Mouse (Mus musculus) kidney, embryonic 16.5 days (tissue): ENCODE results near the gene Arhgap11a. TPM values are rescaled to one million over a fixed set of nuclear protein-coding genes. Genes with fewer than 3 reads are reported as not detected.

Source experiments
- ATAC-seq: fragments of 200-750 bp; cut with Nextera tagmentation; 2 replicates; pipeline ENCODE4 v1.8.0; 2017; ENCODE audit warnings: moderate TSS enrichment; ENCODE audit not compliant: low FRiP score, low TSS enrichment
- H3K27ac ChIP-seq: fragments of 300-500 bp; sonication (generic); 2 replicates; pipeline ENCODE4 v1.5.1; 2014; ENCODE audit warnings: low read length
- H3K27me3 ChIP-seq: fragments of 300-500 bp; sonication (generic); 2 replicates; pipeline ENCODE4 v1.6.1; 2014; ENCODE audit warnings: low read length, control low read depth, mixed read lengths; ENCODE audit not compliant: insufficient read depth
- H3K36me3 ChIP-seq: fragments of 300-500 bp; sonication (generic); 2 replicates; pipeline ENCODE4 v1.6.1; 2014; ENCODE audit warnings: low read length, control low read depth, mixed read lengths; ENCODE audit not compliant: insufficient read depth
- H3K4me1 ChIP-seq: fragments of 300-500 bp; sonication (generic); 2 replicates; pipeline ENCODE4 v1.6.1; 2014; ENCODE audit warnings: low read length, control low read depth, mixed read lengths; ENCODE audit not compliant: insufficient read depth
- H3K4me2 ChIP-seq: fragments of 300-500 bp; sonication (generic); replicated peaks from 2 replicates; pipeline ENCODE4 v1.6.1; 2014; ENCODE audit warnings: low read depth, low read length
- H3K4me3 ChIP-seq: fragments of 300-500 bp; sonication (generic); 2 replicates; pipeline ENCODE4 v1.5.1; 2014; ENCODE audit warnings: mild to moderate bottlenecking, low read length
- H3K9ac ChIP-seq: fragments of 300-500 bp; sonication (generic); replicated peaks from 2 replicates; pipeline ENCODE4 v1.6.1; 2014; ENCODE audit warnings: low read length
- H3K9me3 ChIP-seq: fragments of 300-500 bp; sonication (generic); 2 replicates; pipeline ENCODE4 v1.6.1; 2016; ENCODE audit warnings: low read length, control low read depth
- WGBS: fragments of 180-500 bp; shearing (Covaris S2); extraction: QIAGEN DNeasy Blood & Tissue Kit; methylation state at CpG from one replicate; pipeline ENCODE4 v1.1.7; 2014; 5-methylcytosine and 5-hydroxymethylcytosine counted together
- polyA plus RNA-seq: library from polyadenylated mRNA; unstranded; fragments of >200 nt; fragmentation: Nextera tagmentation; extraction: Ambion mirVana; gene quantifications from 2 replicates; pipeline ENCODE4 v1.2.1, GENCODE M21; 2015

Arhgap11a gene
- polyA plus RNA-seq, result 28.3 and 31.8 TPM in 2 replicates

DNA sequence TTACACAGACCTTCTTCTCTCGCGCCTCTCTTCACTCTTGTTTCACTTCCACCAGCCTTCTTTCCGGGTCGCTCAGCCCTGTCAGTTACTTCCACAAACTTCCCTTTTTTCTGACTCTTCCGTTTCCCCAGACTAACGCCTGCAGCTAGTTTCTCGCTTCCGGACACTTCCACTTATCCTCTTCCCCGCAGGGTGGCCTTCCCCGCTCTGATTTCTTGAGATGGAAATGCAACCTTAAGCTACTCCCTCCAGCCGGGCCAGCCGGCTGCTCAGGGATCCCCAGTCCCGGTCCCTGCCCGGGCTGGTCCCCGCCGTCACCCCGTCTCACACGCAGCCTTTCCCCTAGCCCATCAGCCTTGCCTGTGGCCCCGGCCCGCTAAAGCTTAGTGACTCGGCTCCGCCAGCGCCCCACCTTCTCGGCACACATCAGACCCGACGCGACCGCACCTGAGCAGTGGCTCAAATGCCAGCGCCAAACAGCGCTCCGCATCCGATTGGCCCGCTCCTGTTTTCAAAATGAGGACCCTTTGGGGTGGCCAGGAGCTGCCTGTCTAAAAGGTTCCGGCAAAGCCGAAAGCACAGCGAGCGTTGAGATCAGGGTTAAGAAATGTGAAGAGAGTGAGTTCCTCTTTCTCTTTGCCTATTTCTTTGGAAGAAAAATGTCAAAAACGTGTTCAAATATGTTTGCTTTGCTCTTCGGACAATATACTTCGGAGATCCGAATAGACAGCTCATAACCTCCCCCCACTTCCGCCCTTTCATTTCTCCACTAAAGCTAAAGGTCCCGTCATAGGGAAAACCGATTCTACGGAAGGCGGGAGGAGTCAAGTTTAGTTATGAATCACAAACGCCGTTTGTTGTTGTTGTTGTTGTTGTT lies at the start of gene Arhgap11a:
Gene Arhgap11a, minus strand, starts transcription at position 417 of the 877 bp plus-strand sequence.
- H3K4me1 ChIP-seq, result peaks cover 28% of the 10 kb centered on the region
- peak within 1 kb of the TSS; percentile 88 for H3K27ac ChIP-seq
- H3K4me3 ChIP-seq, result peak within 1 kb of the TSS; percentile 79
- no peaks in the 10 kb centered on the region for H3K9me3 ChIP-seq
- 0 out of 2 replicates have a peak, but pooled peaks cover 6% of the 10 kb centered on the region for H3K36me3 ChIP-seq
- H3K27me3 ChIP-seq, result no peaks in the 10 kb centered on the region
- peak within 1 kb of the TSS; percentile 81 for H3K9ac ChIP-seq
- peak; percentile 98 for ATAC-seq
- H3K4me2 ChIP-seq, result peak within 1 kb of the TSS; percentile 63
- WGBS, result under 1% methylated on average over 48 of the region's 48 CpGs

DNA sequence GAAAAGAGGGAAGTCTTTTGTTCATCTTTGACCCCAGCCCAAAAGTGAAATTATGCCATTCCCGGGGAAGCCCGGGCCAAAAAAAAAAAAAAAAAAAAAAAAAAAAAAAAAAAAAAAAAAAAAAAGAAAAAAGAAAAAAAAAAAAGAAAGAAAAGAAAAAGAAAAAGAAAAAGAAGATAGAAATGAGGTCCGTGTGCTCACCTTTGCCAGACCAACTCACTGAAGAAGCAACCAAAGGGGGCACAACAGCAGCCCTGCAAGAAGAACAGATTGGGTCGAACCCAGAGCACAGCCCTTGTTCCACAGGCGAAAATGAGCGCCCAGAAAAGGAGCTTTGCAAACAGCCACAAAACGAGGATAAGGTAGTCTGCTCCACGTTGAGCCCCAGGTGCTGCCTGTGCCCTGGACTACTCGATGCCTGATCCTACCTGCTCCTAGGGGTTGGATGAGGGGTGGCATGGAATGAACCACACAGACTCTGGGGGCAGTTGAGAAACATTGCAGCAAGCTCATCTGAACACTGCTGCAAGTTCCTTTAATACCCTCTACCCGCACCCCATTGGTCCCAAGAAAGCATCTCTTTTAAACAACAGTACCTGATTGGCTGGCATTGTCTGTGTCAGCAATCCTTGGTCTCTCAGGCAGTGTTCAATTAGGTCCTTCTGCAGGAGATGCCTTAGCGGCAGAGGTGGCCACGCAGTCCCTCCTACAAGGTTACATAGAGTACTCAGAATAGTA lies 45.1 kb upstream of the Arhgap11a start:
- WGBS, result 82% methylated on average over 10 of the region's 12 CpGs
- H3K4me1 ChIP-seq, result no peaks in the 10 kb centered on the region
- no peak for ATAC-seq
- H3K36me3 ChIP-seq, result no peaks in the 10 kb centered on the region
- H3K27me3 ChIP-seq, result no peaks in the 10 kb centered on the region
- peaks cover 5% of the 10 kb centered on the region for H3K9me3 ChIP-seq
- no peak overlapping the region for H3K4me2 ChIP-seq
- H3K4me3 ChIP-seq, result no peak overlapping the region
- no peak overlapping the region for H3K9ac ChIP-seq
- H3K27ac ChIP-seq, result no peak overlapping the region

DNA sequence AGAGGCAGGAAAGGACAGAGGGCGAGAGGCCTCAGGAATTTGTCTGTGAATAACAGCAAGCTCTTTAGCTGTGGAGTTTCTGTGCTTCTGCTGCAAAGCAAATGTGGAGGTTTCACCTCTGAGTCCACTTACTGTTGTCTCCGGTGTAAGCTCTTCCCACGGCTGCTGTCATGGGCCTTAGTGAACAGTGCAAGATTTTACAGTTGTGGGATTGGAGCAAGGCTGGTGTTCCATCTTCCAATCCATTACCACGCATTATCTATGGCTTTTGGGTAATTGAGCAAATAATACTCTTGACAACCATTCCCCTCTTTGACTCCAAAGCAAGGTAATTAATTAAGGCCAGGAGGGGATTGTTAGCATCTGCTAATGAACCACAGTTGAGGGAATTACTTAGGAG lies 38.7 kb upstream of the Arhgap11a start:
- 85% methylated on average over 4 of the region's 4 CpGs for WGBS
- H3K4me3 ChIP-seq, result no peak overlapping the region
- H3K27ac ChIP-seq, result no peak overlapping the region
- H3K27me3 ChIP-seq, result no peaks in the 10 kb centered on the region
- H3K9ac ChIP-seq, result no peak overlapping the region
- no peak overlapping the region for H3K4me2 ChIP-seq
- H3K9me3 ChIP-seq, result peaks cover 5% of the 10 kb centered on the region
- no peak for ATAC-seq
- no peaks in the 10 kb centered on the region for H3K36me3 ChIP-seq
- H3K4me1 ChIP-seq, result no peaks in the 10 kb centered on the region

DNA sequence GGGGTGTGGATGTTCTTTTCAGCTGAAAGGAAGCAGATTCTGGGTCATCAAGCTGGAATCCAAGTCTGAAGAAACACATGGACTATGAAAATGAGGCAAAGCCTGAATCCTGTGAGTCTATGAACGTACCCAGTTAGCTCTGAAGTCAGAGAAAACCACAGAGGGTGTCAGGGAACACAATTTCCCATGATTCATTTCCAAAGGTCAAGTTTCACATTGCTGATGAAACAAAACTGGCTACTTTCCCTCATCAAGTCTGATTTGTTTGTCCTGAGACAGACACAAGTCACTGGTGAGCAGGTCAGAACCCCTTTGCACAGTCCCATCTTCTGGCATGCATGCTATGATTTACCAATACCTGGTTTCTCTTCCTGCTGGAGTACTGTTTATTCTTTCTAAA lies 37.6 kb upstream of the Arhgap11a start:
- H3K9me3 ChIP-seq, result peaks cover 5% of the 10 kb centered on the region
- H3K4me3 ChIP-seq, result no peak overlapping the region
- no peak overlapping the region for H3K4me2 ChIP-seq
- H3K27me3 ChIP-seq, result no peaks in the 10 kb centered on the region
- no peaks in the 10 kb centered on the region for H3K4me1 ChIP-seq
- H3K9ac ChIP-seq, result no peak overlapping the region
- WGBS, result 35% methylated on average over 1 of the region's 1 CpGs
- no peaks in the 10 kb centered on the region for H3K36me3 ChIP-seq
- no peak for ATAC-seq
- no peak overlapping the region for H3K27ac ChIP-seq

DNA sequence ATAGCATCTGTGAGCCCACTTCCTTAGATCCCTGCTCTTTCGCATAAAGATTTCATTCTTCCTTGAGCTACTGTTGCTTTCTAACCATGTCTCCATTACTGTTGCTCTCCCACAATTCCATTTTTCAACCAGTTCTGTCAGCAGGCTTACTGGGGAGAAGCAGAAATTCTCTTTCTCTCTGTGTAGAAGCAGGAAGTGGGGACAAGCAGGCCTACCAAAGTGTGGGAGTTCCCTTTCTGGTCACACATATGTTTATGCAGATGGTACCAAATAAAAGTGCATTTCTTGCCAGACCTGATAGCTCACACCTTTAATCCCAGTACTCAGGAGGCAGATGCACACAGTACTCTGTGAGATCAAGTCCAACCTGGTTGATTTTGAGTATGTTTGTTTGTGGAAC lies 21.7 kb upstream of the Arhgap11a start:
- H3K4me2 ChIP-seq, result no peak overlapping the region
- H3K27ac ChIP-seq, result no peak overlapping the region
- no peak overlapping the region for H3K4me3 ChIP-seq
- H3K36me3 ChIP-seq, result no peaks in the 10 kb centered on the region
- ATAC-seq, result no peak
- no peak overlapping the region for H3K9ac ChIP-seq
- 84% methylated on average over 1 of the region's 1 CpGs for WGBS
- H3K4me1 ChIP-seq, result no peaks in the 10 kb centered on the region
- H3K9me3 ChIP-seq, result no peaks in the 10 kb centered on the region
- H3K27me3 ChIP-seq, result no peaks in the 10 kb centered on the region

DNA sequence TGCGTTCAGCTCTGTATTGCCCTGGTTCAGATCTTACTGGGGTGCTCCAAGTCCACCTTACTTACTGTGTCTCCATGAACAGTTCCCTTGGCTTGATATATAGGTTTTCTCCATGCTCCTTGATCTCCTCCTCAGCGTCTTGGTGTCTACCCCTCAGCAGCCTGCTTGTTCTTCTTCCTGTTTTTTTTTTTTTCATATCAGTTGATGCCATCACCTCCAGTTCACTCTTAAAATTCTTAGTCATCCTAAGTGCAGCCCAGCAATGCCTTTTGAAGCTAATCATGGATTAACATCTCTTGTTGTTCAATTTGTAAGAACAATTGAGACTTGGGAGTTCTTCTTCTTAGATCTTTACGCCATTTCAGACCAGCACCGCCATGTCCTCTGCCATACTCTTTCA lies 19.9 kb upstream of the Arhgap11a start:
- Histone ChIP-seq H3K27ac (no peak overlapping the region), H3K27me3 (no peaks in the 10 kb centered on the region), H3K4me2 (no peak overlapping the region), H3K4me1 (no peaks in the 10 kb centered on the region), H3K9ac (no peak overlapping the region), H3K9me3 (no peaks in the 10 kb centered on the region), H3K36me3 (no peaks in the 10 kb centered on the region), H3K4me3 (no peak overlapping the region)
- 74% methylated on average over 4 of the region's 4 CpGs for WGBS
- ATAC-seq, result no peak

DNA sequence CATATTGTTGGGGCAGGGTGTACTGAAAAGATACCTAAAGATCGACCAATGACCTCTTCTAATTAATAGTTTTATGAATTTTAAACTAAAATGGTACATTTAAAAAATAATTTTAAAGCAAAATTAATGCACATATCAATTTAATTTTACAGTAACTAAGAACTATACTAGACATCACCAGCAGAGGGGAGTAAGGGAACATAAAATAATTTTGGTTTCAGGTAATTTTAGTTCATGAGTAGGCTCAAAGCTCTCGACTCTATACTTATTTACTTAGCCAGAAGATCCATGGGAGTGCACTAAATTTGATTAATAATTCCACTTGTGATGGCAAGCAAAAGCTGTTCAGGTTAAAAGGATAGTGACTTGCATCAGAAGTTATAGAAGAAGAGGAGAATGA lies 17.7 kb upstream of the Arhgap11a start:
- Histone ChIP-seq H3K27ac (no peak overlapping the region), H3K4me1 (no peaks in the 10 kb centered on the region), H3K9ac (no peak overlapping the region), H3K9me3 (no peaks in the 10 kb centered on the region), H3K4me3 (no peak overlapping the region), H3K36me3 (no peaks in the 10 kb centered on the region), H3K4me2 (no peak overlapping the region), H3K27me3 (no peaks in the 10 kb centered on the region)
- 32% methylated on average over 2 of the region's 2 CpGs for WGBS
- no peak for ATAC-seq

DNA sequence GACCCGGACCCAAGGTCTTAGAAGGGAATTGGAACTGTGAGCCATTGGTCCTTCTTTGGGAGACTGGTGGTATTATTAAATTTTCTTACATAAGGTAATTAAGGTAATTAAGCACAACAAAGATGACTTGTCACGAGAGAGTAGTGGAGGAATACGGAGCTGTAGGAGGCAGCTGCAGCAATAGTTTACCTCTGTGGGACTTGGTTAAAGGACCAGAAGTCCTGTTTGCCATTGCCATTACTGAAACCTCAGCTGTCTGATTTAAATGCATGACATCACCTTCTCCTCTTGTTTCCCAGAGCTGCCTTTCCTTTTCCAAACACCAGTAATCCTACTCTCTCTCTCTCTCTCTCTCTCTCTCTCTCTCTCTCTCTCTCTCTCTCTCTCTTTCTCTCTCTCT lies 680 bp upstream of the Arhgap11a start:
- ATAC-seq, result peak; percentile 20; the same call in 1 of the 2 replicates
- WGBS, result 1% methylated on average over 3 of the region's 3 CpGs
- Histone ChIP-seq H3K4me3 (peak overlapping the region; percentile 79), H3K9ac (peak overlapping the region; percentile 81), H3K4me1 (peaks cover 28% of the 10 kb centered on the region), H3K27ac (peak overlapping the region; percentile 86; the same call in 1 of the 2 replicates), H3K36me3 (0 out of 2 replicates have a peak, but pooled peaks cover 3% of the 10 kb centered on the region), H3K4me2 (peak overlapping the region; percentile 63), H3K27me3 (no peaks in the 10 kb centered on the region), H3K9me3 (no peaks in the 10 kb centered on the region)

DNA sequence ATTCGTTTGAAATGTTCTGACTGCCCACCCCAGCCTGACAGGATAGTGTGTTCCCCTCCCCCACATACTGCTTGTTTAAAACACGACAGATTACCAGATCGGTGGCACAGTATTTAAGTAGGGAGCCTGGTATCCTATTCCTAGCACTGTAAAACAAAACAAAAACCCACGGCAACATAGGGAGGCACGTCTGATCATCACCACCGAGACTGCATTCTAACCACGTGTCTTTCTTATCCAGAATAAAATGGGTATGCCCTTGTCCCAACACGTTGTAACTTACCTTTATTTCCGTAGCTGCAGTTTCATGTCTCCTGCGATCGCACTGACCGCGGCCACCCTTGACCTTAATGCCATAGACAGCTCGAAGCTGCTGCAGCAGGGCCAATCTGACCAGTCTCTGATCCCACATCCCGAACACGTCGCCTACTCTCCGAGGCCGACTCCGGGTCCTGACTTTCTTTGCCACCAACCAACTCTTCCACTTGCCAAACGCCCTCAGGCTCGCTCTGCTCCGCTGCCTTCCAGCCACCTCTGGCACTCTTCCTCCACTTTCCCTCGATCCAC lies 700 bp downstream of the Arhgap11a start:
- WGBS, result under 1% methylated on average over 24 of the region's 24 CpGs
- peak; percentile 33; the same call in 1 of the 2 replicates for ATAC-seq
- Histone ChIP-seq H3K9me3 (no peaks in the 10 kb centered on the region), H3K36me3 (0 out of 2 replicates have a peak, but pooled peaks cover 10% of the 10 kb centered on the region), H3K27ac (peak overlapping the region; percentile 88), H3K9ac (peak overlapping the region; percentile 81), H3K4me2 (peak overlapping the region; percentile 63), H3K27me3 (no peaks in the 10 kb centered on the region), H3K4me3 (peak overlapping the region; percentile 79), H3K4me1 (peaks cover 28% of the 10 kb centered on the region)
